Mouse (Mus musculus) fibroblast of lung, adult 2 months (primary cell): ENCODE results near the gene Flrt1.

Experiments
- DNase-seq: peaks from one replicate; pipeline ENCODE4 v3.0.0-alpha.2; 2011; ENCODE audit warnings: low read depth

The Flrt1 gene

DNA sequence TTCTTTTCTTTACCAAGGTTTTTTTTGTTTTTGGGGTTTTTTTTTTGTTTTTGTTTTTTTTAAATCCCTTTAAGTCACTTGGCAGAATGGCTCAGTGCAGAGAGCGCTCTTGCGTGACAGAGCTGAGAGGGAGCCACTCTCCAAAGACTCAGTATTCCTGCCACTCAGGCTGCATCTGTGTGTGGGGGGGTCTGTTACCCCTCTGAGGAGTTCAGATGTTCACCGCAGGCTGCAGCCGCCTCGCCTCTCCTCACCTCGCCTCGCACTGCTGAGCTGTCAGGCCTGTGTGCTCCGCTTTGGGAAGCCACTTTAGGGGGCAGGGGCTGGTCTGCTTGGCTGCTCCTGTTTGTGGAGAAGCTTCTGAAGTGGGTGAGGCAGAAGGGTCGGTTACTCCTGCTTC is at the start of gene Flrt1:
Flrt1 (minus strand) TSS at position 186 of the 400 bp plus-strand sequence.
- DNase-seq, result no peak

DNA sequence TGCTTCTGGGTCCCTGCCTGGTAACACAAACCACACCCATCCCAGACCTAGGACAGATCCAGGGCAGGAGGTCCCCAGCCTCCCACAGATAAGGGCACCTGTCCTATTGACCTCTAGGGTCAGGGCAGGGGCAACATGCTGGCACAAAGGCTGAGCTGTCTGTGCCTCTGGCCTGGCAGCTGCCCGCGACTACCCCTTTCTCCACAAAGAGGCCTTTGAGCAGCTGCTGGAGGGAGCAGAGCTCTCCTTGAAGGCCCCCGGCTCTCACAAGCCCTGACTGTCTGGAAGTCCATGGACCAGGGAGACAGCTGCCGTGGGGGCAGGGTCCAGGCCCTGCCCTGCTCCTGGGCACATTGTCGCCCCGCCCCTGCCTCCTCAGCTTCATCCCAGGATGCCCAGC is 49.7 kb upstream of the Flrt1 start:
- no peak for DNase-seq

- DNase-seq, result no peak
These were observed 47.7 kb upstream of the Flrt1 start for GRCm38 (mm10) chr19:7153232-7153631.

DNA sequence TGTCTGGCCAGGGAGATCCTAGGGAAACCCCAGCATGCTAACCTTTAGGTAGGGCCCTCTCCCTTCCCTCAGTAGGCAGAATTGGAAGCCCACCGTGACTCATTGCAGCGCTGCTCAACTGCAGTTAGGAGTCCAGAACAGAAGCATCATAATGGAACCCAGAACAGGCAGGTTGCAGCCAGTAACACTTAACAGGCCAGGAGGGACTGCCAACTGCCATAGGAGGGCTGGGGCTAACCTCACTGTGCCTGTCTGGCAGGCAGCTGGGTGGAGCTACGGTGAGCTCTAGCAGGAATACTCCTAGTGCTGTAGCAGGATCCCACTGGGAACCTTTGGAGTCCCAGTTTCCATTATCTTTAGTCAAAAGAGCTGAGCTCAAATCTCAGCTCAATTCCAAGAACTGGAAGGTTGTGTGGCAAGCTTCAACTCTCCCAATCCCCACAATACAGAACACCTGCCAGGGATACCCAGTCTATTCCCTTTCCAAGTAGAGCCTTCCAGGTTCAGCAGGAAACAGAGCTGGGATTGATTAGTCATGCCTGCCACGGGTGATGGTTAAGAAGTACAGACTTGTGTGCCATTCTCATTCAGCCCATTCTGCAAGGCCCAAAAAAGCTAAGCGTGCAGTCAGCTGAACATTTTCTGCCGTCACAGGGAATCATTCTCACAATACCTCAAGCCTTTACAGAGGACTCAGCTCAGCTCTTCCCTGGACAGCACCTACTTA is 46.6 kb upstream of the Flrt1 start:
- no peak for DNase-seq

- no peak for DNase-seq
These were observed 45.9 kb upstream of the Flrt1 start for GRCm38 (mm10) chr19:7151300-7151926.

- DNase-seq, result no peak
These were observed 43.7 kb upstream of the Flrt1 start for GRCm38 (mm10) chr19:7149158-7149685.

DNA sequence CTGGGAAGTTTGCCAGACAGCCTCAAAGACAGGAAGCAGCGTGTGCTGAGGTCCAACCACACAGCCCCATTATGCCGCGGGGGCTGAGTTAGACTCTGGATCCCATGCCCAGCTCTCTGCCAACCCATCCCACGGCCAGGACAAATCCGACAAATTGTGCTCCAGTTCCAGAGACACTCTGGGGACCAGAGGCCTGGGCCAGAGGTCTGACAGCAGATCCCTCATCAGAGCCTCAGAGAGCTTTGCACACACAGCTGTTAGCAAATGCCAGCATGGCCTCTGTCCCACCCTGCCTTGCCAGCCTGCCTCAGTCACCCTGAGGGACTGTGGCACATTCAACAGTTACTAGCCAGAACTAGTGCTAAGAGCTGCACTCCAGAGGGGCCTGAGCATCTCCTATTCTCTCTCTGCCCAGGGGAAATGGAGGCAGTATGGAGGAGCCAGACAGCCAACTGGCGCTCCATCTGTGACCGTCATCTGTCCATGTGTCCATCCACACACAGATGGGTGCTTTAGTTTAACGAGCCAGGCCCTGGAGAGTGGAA is 43.1 kb upstream of the Flrt1 start:
- no peak for DNase-seq

GRCm38 (mm10) chr19:7148096-7148495 is 42.6 kb upstream of the Flrt1 start:
- no peak for DNase-seq

GRCm38 (mm10) chr19:7146376-7146775 is 40.8 kb upstream of the Flrt1 start:
- DNase-seq, result no peak

- DNase-seq, result no peak
These were observed 38.9 kb upstream of the Flrt1 start for GRCm38 (mm10) chr19:7144458-7144857.

DNA sequence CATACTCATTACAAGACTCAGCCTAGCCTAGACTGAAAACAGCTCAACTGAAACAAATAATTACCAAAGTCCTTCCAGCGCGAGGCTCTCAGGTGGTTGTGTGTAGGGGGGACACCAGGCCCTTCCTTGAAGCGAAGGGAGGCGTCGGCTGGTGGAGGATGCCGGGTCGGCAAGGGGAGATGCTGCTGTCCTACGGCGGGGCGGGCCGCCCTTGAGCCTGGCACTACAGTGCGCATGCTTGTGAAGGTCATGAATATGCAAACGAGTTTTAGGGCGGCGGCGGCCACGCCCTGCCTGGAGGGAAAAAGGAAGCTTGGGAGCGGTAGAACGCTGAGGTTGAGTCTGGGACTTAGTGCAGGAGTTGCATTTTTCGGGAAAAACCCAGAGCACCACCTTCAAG is 38.3 kb upstream of the Flrt1 start:
- no peak for DNase-seq

DNA sequence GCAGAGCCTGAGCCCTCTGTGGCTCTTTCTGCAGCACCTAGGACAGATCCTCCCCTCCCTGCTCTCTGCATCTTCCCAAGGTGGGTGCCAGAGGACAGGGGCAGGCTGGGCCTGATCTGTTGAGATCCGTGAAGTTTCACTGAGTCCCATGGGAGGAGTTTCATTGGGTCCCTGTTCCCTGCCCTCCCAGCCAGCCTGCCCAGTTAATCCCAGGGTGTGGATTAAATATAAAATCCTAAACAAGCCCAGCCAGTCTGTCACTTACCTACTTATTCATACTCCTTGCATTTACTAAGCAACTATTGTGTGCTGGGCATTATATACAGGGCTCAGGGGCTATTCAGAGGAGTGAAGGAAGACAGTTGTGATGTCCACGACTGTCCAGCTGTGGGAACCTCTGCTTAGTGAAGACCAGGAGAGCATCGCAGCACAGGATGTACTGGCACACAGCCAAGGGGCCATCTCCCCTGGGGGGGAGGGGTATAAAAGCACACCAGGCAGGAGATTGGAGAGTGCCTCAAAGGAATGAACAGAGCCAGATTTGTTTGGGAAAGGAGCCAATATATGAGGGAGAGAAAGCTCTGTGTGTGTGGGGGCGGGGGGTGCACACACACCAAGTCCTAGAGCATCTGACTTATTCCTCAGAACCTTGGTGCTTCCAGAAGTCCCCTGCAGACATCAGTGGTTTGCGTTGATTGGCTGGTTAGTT is 36.8 kb upstream of the Flrt1 start:
- DNase-seq, result no peak

DNA sequence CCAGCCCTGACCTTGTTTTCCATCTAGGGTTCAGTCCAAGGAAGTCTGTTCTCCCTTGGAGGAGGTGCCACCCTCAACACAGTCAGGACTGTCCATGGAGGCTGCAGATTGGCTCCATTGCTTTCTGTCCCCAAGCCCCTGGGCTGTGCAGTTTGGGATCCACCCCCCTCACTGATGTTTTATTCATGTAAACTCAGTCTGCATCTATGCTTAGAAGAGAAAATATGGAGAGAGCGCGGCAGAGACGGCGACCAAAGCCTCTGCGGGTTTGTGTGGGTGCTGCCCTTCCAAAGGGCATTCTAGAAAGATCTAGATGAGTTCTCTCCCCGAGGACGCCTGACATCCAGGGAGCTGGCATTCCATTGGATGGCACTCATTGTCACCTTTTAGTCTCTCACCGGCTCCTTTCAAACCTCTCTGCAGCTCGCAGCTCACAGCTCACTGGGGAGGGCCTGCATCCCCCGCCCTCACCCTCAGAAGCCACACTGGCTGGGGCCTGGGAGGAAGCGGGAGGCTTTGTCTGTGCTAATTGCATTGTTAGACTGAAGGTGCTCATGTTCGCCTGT is 35.4 kb upstream of the Flrt1 start:
- DNase-seq, result no peak

GRCm38 (mm10) chr19:7140373-7140772 is 34.8 kb upstream of the Flrt1 start:
- no peak for DNase-seq

DNA sequence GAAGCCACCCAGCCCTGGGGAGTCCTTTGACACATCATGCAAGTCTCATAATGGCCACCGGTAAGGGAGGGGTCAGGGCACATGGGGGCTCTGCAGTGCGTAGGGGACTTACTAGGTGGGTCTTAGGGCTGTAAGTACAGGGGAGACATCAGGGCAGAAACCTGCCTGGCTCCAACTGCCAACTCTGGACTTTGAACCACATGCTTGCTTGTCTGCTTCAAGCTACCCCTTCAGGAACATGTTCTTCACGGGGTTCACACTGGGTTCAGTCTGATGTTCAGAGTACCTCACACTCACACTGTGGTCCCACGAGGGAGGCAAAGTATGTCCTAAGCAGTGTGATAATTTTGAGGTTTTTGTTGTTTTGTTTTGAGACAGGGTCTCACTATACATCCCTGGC is 33.8 kb upstream of the Flrt1 start:
- no peak for DNase-seq

DNA sequence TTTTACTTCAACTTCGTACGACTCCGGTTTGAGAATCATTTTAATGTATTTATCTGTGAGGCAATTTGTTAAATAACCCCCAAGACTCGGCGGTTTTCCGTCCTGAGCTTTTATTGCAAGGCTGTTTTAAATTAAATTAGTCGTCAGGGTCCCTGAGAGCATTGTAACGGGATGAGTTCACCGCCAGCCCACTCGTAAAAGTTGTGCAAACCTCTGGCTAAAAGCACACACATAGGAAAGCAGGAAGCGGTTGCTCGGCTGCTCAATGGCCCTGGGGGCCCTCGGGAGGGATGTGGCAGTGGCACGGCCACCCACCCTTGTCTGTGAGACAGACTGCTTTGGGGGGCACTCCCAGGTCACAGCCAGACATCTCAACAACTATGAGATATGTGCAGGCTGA is 32.8 kb upstream of the Flrt1 start:
- no peak for DNase-seq

- DNase-seq, result no peak
These were observed 31.4 kb upstream of the Flrt1 start for GRCm38 (mm10) chr19:7136714-7137498.

DNA sequence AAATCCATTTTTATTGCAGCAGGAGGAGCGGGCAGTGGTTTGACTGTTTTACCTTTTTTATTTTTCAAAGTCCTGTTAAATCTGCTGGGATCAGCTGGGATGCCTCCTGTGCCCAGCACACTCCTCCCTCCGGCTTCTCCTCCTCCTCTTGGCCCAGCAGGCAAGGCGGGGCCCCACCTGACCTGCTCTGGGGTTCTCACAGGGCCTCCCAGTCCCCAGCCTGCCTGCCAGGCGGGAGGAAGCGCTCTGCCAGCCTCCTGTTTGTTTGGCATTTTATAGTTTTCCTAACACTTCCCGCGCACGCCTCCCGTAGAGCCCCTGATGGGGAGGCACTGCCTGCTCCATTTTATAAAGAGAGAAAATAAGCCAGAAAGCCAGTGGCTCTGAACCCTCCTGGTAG is 30.5 kb upstream of the Flrt1 start:
- DNase-seq, result peak; percentile 65

GRCm38 (mm10) chr19:7135525-7135924 is 30.0 kb upstream of the Flrt1 start:
- peak; percentile 86 for DNase-seq

- peak; percentile 92 for DNase-seq
These were observed 29.1 kb upstream of the Flrt1 start for GRCm38 (mm10) chr19:7134631-7135091.

DNA sequence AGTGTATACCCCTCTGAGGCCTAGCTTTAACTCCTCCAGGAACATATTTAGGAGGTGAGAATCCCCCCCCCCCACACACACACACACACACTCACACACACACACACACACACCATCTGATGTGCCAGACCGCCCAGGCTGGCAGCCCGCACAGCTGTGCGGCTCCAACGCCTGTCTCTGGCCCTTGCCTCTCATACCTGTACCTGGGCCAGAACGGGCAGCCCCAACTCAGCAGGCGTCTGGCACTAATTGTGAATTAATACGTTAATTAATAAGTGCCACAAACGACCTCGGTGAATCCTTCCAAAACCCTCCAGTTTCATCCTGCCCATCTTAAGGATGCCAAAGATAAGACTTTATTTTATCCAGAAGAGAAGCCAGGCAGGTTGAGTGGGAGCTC is 27.9 kb upstream of the Flrt1 start:
- no peak for DNase-seq
